Mouse (Mus musculus) adrenal gland, adult (tissue): Measurements from ENCODE around the gene Gm17334.

Experiments used
- DNase-seq, 2 experiments: peaks; one replicate each; pipeline ENCODE4 v3.0.0; 2022 to 2023; ENCODE audit warnings: low spot score in 1 of 2; ENCODE audit not compliant: inconsistent age in 2 of 2

Gene Gm17334

GRCm38 (mm10) chr11:53773087-53773486 is at the start of gene Gm17334:
Gm17334 (minus strand) TSS chr11:53773187.
- DNase-seq = no peak

- DNase-seq = no peak
These were observed 49.0 kb upstream of the Gm17334 start for GRCm38 (mm10) chr11:53821945-53822338.

- DNase-seq = no peak
These were observed 48.4 kb upstream of the Gm17334 start for GRCm38 (mm10) chr11:53821230-53821944.

GRCm38 (mm10) chr11:53820516-53821170 is 47.7 kb upstream of the Gm17334 start:
- no peak for DNase-seq

- no peak for DNase-seq
These were observed 46.5 kb upstream of the Gm17334 start for GRCm38 (mm10) chr11:53819511-53819910.

- peak; percentile 44 to 67 for DNase-seq
These were observed 45.8 kb upstream of the Gm17334 start for GRCm38 (mm10) chr11:53818794-53819193.

- DNase-seq = no peak
These were observed 43.9 kb upstream of the Gm17334 start for GRCm38 (mm10) chr11:53816841-53817375.

- DNase-seq = no peak
These were observed 41.8 kb upstream of the Gm17334 start for GRCm38 (mm10) chr11:53814810-53815209.

GRCm38 (mm10) chr11:53813001-53813868 is 40.2 kb upstream of the Gm17334 start:
- DNase-seq = peak; percentile 69 to 87

GRCm38 (mm10) chr11:53811312-53811711 is 38.3 kb upstream of the Gm17334 start:
- peak in 1 of 2 experiments; percentile 60 for DNase-seq

- no peak for DNase-seq
These were observed 37.8 kb upstream of the Gm17334 start for GRCm38 (mm10) chr11:53810749-53811148.

GRCm38 (mm10) chr11:53810156-53810555 is 37.2 kb upstream of the Gm17334 start:
- no peak for DNase-seq

- DNase-seq = no peak
These were observed 36.4 kb upstream of the Gm17334 start for GRCm38 (mm10) chr11:53809354-53809753.

- DNase-seq = peak; percentile 61 to 80
These were observed 32.8 kb upstream of the Gm17334 start for GRCm38 (mm10) chr11:53805786-53806185.

- no peak for DNase-seq
These were observed 31.8 kb upstream of the Gm17334 start for GRCm38 (mm10) chr11:53804569-53805344.

- DNase-seq = no peak
These were observed 30.5 kb upstream of the Gm17334 start for GRCm38 (mm10) chr11:53803494-53803893.

GRCm38 (mm10) chr11:53803093-53803492 is 30.1 kb upstream of the Gm17334 start:
- DNase-seq = no peak

- no peak for DNase-seq
These were observed 28.0 kb upstream of the Gm17334 start for GRCm38 (mm10) chr11:53800975-53801374.

- no peak for DNase-seq
These were observed 27.0 kb upstream of the Gm17334 start for GRCm38 (mm10) chr11:53800036-53800435.

GRCm38 (mm10) chr11:53798041-53798711 is 25.2 kb upstream of the Gm17334 start:
- peak in 1 of 2 experiments; percentile 54 for DNase-seq
